Mouse (Mus musculus) midbrain, postnatal 0 days (tissue): ENCODE measurements around the gene Gstcd. TPM values are rescaled to one million over a fixed set of nuclear protein-coding genes. Genes with fewer than 3 reads are reported as not detected.

ENCODE experiments used
- ATAC-seq: fragments of 200-750 bp; cut with Nextera tagmentation; 2 replicates; pipeline ENCODE4 v1.8.0; 2017; ENCODE audit warnings: moderate number of reproducible peaks, mild to moderate bottlenecking, moderate TSS enrichment, moderate library complexity; ENCODE audit not compliant: low FRiP score
- DNase-seq: peaks from one replicate; pipeline ENCODE4 v3.0.0-alpha.2; 2015; ENCODE audit warnings: low spot score
- H3K27ac ChIP-seq: fragments of 300-500 bp; sonication (generic); 2 replicates; pipeline ENCODE4 v1.5.1; 2014; ENCODE audit warnings: low read depth, mild to moderate bottlenecking, low read length, mixed read lengths
- H3K27me3 ChIP-seq: fragments of 300-500 bp; sonication (generic); 2 replicates; pipeline ENCODE4 v1.6.1; 2014; ENCODE audit warnings: low read length, control low read depth, mixed read lengths; ENCODE audit not compliant: insufficient read depth
- H3K36me3 ChIP-seq: fragments of 300-500 bp; sonication (generic); 2 replicates; pipeline ENCODE4 v1.6.1; 2014; ENCODE audit warnings: low read length, control low read depth, mixed read lengths; ENCODE audit not compliant: insufficient read depth
- H3K4me1 ChIP-seq: fragments of 300-500 bp; sonication (generic); 2 replicates; pipeline ENCODE4 v1.6.1; 2014; ENCODE audit warnings: mild to moderate bottlenecking, control low read depth, antibody characterized with exemption, low read length, mixed read lengths; ENCODE audit not compliant: insufficient read depth
- H3K4me2 ChIP-seq: fragments of 300-500 bp; sonication (generic); 2 replicates; pipeline ENCODE4 v1.6.1; 2014; ENCODE audit warnings: low read depth, mild to moderate bottlenecking, low read length, mixed read lengths; ENCODE audit not compliant: poor library complexity, severe bottlenecking
- H3K4me3 ChIP-seq: fragments of 300-500 bp; sonication (generic); 2 replicates; pipeline ENCODE4 v1.5.1; 2014; ENCODE audit warnings: low read depth, mild to moderate bottlenecking, low read length, moderate library complexity
- H3K9ac ChIP-seq: fragments of 300-500 bp; sonication (generic); replicated peaks from 2 replicates; pipeline ENCODE4 v1.6.1; 2014; ENCODE audit warnings: mild to moderate bottlenecking, low read length, moderate library complexity, mixed read lengths; ENCODE audit not compliant: poor library complexity, severe bottlenecking
- H3K9me3 ChIP-seq: fragments of 300-500 bp; sonication (generic); 2 replicates; pipeline ENCODE4 v1.6.1; 2016; ENCODE audit warnings: low read length, control low read depth
- CTCF ChIP-seq: IDR thresholded peaks from 2 replicates; pipeline ENCODE4 v1.5.1; 2016; ENCODE audit warnings: antibody characterized with exemption, mild to moderate bottlenecking
- WGBS: fragments of 180-500 bp; shearing (Covaris S2); extraction: QIAGEN DNeasy Blood & Tissue Kit; methylation state at CpG from one replicate; pipeline ENCODE4 v1.1.7; 2014; 5-methylcytosine and 5-hydroxymethylcytosine counted together
- polyA plus RNA-seq: library from polyadenylated mRNA; unstranded; fragments of >200 nt; fragmentation: Nextera tagmentation; extraction: Ambion mirVana; gene quantifications from 2 replicates; pipeline ENCODE4 v1.2.1, GENCODE M21; 2015
- total RNA-seq: library from RNA; depleted of rRNA; stranded (reverse); fragments of >200 nt; gene quantifications from 2 replicates; pipeline ENCODE4 v1.2.3, GENCODE M21; 2014

The Gstcd gene
- total and polyA plus RNA-seq, 2 experiments from 2014 or later: 2.6 to 15.3 TPM

DNA sequence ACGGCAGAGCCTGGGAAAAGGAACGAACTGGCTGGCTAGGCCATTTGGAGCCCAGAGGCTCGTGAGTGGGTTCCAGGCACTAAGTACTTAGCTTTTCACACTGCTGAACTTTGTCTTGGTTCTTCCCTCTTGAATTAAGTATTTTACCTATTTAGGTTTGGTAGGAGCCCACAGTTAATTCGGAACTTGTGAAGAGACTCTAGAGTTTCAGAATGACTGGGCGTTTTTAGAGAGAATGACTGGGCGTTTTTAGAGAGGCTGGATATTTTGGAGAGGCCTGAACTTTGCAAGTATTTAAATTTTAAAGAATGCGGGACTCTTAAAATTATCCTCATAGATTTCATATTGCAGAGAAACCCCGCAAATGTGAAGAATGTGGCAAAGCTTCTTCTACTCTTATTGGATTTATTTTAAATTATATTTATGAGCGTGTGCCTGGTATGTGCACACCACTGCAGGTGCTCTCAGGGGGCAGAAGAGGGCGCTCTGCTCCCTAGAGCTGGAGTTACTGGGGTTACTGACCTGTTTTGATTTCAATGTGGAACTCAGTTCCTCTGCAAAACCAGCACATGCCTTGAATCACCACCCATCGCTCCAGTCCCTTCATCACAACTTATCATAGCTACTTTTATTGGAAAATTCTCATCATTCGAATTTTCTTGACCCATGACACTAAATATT lies 111.9 kb downstream of the Gstcd start:
- H3K36me3 ChIP-seq: no peaks in the 10 kb centered on the region
- no peaks in the 10 kb centered on the region for H3K4me1 ChIP-seq
- ATAC-seq (no peak), DNase-seq (no peak)
- H3K9ac ChIP-seq: no peak overlapping the region
- H3K4me2 ChIP-seq: no peak overlapping the region
- no peaks in the 10 kb centered on the region for H3K9me3 ChIP-seq
- no peak overlapping the region for H3K27ac ChIP-seq
- no peak for TF ChIP-seq CTCF
- H3K27me3 ChIP-seq: no peaks in the 10 kb centered on the region
- H3K4me3 ChIP-seq: no peak overlapping the region
- WGBS: 97% methylated on average over 12 of the region's 12 CpGs

DNA sequence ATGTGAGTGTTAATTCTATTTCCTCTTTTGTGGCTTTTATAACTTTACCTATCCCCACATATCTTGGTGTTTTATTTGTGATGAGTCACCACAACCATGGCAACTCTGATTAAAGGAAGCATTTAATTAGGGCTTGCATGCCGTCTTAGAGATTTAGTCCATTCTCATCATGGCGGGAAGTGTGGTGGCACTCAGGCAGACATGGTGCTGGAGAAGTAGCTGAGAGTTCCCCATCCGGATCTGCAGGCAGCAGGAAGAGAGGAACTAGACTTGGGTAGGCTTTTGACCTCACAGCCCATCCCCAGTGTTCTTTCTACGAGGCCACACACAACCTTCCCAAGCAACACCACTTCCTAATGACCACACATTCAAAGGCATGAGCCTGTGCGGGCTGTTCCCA lies 125.6 kb downstream of the Gstcd start:
- no peaks in the 10 kb centered on the region for H3K9me3 ChIP-seq
- no peak overlapping the region for H3K4me3 ChIP-seq
- TF ChIP-seq CTCF: no peak
- 76% methylated on average over 5 of the region's 5 CpGs for WGBS
- no peak overlapping the region for H3K4me2 ChIP-seq
- H3K4me1 ChIP-seq: no peaks in the 10 kb centered on the region
- H3K27ac ChIP-seq: no peak overlapping the region
- no peaks in the 10 kb centered on the region for H3K36me3 ChIP-seq
- no peak overlapping the region for H3K9ac ChIP-seq
- no peaks in the 10 kb centered on the region for H3K27me3 ChIP-seq
- DNase-seq (no peak), ATAC-seq (no peak)

GRCm38 (mm10) chr3:132964715-132965507 lies 126.9 kb downstream of the Gstcd start:
- H3K27me3 ChIP-seq: no peaks in the 10 kb centered on the region

DNA sequence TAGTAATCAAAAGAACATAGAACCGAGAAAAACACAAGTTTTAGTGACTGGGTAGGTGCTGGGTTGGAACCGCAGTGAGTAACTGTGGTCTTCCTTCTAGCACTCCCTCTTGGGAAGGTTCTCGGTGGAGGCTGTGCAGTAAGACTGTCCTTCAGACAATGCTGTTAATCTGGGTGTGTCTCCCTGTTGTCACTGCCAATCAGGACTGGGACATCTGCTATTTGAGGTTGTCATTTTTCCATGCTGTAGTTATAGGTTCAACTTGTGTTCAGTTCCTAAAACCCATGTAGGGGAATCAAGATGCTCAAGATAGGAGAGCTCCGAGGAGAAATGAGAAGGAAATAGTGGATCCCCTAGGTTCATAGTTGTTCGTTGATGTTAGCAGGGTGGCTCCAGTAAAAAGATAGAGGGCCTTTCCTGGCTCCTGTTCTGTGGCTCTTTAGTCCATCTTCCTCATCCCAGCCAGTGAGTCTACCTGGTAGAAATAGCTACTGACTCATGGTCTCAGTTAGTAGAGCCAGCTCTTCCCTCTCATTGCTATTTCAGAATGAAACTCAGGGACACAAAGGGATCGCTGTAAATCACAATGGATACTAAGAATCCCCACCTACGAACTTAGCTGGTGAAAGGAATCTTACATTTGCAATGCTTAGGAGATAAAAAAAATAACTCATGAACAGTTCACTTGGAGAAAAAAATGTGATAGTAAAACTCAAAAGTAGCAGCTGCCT lies 129.0 kb downstream of the Gstcd start:
- Histone ChIP-seq H3K27me3 (no peaks in the 10 kb centered on the region), H3K36me3 (no peaks in the 10 kb centered on the region), H3K27ac (no peak overlapping the region), H3K4me3 (no peak overlapping the region), H3K9ac (no peak overlapping the region), H3K4me1 (no peaks in the 10 kb centered on the region), H3K9me3 (no peaks in the 10 kb centered on the region), H3K4me2 (no peak overlapping the region)
- 83% methylated on average over 7 of the region's 7 CpGs for WGBS
- DNase-seq: no peak
- TF ChIP-seq CTCF: no peak
- no peak for ATAC-seq

More at GRCm38 (mm10) chr3:132964715-132965507, 126.9 kb downstream of the Gstcd start:
- DNase-seq: no peak
- Histone ChIP-seq H3K9ac (no peak overlapping the region), H3K27ac (no peak overlapping the region), H3K4me2 (no peak overlapping the region), H3K4me1 (no peaks in the 10 kb centered on the region), H3K9me3 (no peaks in the 10 kb centered on the region), H3K36me3 (no peaks in the 10 kb centered on the region), H3K4me3 (no peak overlapping the region)
- ATAC-seq: no peak
- 71% methylated on average over 9 of the region's 9 CpGs for WGBS
- TF ChIP-seq CTCF: no peak

DNA sequence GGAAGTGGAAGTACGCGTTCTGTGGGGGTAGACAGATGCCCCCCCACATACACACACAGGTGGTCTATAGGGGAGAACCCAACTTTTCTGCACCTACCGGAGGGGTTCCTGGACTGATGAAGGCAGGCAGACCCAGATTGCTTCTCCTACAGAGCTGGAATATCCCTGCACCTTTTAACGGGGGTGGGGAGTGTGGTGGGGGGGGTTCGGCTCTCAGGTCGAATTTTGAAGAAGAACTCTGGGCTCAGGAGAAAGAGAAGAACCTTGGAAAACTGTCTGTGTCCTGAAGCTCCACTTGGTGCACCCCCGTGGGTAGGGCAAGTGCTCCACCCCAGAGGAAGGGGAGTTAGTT lies 141.3 kb downstream of the Gstcd start:
- TF ChIP-seq CTCF: no peak
- peaks cover 4% of the 10 kb centered on the region; the same call in 1 of the 2 replicates for H3K4me1 ChIP-seq
- H3K4me3 ChIP-seq: peak overlapping the region; percentile 60
- ATAC-seq (no peak), DNase-seq (no peak)
- H3K9me3 ChIP-seq: no peaks in the 10 kb centered on the region
- H3K36me3 ChIP-seq: no peaks in the 10 kb centered on the region
- H3K27me3 ChIP-seq: no peaks in the 10 kb centered on the region
- peak overlapping the region; percentile 52 for H3K9ac ChIP-seq
- 9% methylated on average over 7 of the region's 7 CpGs for WGBS
- peak overlapping the region; percentile 76 for H3K4me2 ChIP-seq
- no peak overlapping the region for H3K27ac ChIP-seq
